Mouse (Mus musculus) lung, postnatal 4 days (tissue): Measurements from ENCODE around the gene Ankle1.

Source experiments
- DNase-seq, 2 experiments: peaks; one replicate each; pipeline ENCODE4 v3.0.0; 2021

The Ankle1 gene

GRCm38 (mm10) chr8:71405401-71406098 is at the start of gene Ankle1:
Gene Ankle1, plus strand, starts transcription at chr8:71406010.
- DNase-seq, result peak; percentile 96 to 99

DNA sequence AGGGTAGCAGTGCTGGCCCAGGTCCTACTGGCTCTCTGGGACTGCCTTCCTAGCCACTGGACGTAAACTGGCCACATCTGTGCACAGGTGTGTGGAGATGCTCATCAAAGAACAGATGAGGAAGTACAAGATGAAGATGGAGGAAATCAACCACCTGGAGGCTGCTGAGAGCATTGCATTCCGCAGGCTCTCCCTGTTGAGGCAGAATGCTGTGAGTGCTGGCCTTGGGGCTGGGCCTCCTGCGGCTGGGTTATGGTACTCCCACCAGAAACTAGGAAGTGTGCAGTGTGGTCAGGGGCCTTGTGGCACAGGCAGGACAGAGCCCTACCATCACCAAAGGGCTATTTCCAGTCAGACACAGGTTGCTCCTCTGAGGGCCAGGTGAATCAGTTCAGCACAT is 47.8 kb upstream of the Ankle1 start:
- no peak for DNase-seq

DNA sequence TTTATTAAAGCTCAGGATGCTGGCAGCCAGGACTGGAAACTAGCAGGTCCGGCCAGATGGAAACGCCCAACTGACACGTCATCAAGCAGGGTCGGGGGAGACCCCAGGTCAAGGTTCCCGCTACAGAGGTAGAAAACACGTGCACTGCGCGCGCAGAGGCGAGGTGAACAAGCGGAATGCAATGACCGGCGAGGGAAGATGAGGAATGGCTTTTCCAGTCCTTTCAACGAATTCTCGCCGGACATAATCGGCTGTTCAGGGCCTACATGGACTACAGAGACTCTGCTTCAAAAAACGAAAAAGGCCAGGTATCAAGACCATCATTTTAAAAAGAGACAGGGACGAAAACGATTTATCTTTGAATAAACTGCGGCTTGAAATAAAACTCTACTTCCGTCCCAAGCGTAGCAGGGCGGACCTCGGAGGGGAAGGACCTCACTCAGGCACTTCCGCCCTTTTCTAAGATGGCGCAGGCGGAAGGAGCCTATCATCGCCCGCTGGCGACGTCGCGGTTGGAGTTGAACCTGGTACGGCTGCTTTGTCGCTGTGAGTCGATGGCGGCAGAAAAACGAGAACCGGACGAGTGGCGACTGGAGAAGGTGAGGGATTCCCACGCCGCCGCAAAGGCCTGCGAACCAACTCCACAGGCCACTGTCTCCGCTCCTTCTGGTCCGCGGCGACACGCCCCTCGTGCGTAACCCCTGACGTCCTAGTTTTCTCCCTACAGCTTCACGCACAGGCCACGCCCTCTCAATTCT is 38.9 kb upstream of the Ankle1 start, which contains the start of gene Use1:
Gene Use1 (plus strand): TSS at position 78 of the 758 bp plus-strand sequence.
- peak; percentile 92 to 94 for DNase-seq

GRCm38 (mm10) chr8:71367529-71368176 is 38.2 kb upstream of the Ankle1 start:
- DNase-seq, result no peak

- no peak for DNase-seq
Measured at GRCm38 (mm10) chr8:71368366-71368765, 37.4 kb upstream of the Ankle1 start.

- DNase-seq, result no peak
Measured at GRCm38 (mm10) chr8:71369040-71369718, 36.6 kb upstream of the Ankle1 start.

GRCm38 (mm10) chr8:71370711-71371235 is 35.0 kb upstream of the Ankle1 start:
- no peak for DNase-seq

DNA sequence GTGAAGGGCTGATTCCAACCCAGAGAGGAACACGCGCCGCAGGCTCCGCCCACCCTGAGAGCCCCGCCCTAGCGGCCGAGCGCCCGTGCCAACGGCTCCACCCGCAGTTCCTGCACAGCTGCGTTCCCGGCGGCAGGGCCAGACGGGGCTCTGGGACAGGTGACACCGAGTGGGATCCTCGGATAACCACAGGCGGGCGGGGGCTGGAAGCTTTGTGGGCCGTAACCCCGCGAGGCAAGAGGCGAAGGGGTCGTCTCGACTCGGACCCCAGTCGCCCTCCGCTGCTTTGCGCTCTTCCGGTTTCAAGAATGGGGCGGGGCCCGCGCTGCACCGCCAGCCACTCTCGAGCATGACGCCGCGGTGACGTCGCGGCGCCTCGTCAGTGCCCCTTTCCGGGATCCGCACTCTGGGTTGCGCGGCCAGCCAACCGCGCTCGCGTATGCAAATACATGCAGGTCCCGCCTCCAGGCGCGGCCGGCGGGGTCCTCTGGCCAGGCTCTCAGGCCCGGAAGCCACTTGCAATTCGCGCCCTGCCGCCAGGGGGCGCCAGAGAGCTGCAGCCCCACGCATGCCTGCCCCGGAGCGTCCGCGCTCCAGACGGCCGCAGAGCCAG is 34.5 kb upstream of the Ankle1 start, which contains the start of gene Ocel1:
Gene Ocel1 (plus strand): TSS at position 63 of the 613 bp plus-strand sequence.
- DNase-seq, result peak; percentile 98 to 100

DNA sequence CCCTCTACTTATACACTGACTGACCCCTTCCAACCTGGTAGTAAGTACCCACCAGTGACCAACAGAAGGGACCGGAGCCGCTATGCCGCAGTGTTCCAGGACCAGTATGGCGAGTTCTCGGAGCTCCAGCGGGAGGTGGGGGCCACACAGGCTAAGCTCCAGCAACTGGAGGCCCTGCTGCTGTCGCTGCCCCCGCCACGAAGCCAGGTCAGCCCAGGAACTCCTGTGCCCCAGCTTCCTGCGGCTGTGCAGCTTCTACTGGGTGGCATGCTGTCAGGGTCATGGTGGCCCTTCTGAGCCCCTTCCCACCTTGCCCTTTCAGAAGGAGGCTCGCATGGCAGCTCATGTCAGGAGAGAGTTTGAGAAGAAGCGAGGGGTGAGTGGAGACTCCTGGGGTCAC is 33.4 kb upstream of the Ankle1 start:
- DNase-seq, result no peak

DNA sequence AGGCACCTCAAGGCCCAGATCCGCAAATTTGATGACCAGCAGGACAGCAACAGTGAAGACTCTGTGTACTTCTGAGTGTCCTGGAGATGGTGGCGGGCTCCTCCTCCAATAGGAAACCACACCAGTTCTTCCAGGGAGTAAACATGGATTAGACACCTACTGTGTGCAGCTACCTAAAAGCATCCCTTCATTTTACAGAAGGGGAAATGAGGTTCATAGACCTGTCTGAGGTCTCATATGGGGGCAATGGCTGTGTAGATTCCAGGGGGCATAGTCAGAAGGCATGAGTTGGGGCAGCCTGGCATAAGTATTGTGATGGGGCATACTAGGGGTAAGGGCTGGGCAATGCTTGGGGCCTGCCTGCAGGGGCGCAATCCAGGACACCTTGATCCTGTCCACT is 32.8 kb upstream of the Ankle1 start:
- no peak for DNase-seq

GRCm38 (mm10) chr8:71374616-71375206 is 31.1 kb upstream of the Ankle1 start:
- no peak for DNase-seq

DNA sequence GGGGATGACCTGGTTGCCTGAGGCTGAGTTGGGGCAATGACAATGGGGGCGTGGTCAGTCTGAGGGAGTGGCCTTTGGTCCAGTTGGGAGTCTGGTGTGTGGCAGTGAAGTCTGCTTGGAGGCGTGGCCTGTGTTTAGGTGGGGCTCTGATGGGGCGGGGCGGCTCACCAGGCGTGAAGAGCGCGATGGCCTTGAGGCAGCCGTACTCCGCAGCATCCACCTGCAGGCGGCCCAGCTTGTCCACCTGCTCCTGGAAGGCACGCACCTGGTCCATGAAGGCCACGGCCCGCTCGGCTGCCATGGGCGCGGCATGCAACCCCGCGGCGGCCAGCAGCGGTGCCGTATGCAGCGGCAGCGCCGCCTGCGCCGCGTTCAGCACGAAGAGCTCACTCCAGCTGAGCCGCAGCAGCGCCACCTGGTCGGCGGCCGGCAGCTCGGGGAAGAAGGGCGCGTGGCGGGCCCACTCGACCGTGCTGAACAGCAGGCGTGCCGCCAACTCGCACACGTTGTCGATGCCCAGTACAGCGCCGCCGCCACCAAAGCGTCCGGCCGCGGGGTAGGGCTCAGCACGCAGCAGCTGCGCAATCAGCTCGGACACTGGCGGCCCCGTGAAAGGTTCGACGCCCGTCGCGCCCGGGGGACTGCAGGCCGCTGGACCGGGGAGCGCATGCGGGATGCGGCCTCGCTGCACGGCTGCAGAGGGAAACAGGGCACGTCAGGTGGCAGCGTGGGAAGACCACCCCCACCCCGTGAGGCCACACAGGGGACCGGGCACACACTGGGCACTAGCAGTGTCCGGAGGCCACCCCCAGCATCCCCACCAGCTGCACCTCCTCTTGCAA is 30.0 kb upstream of the Ankle1 start:
- DNase-seq, result peak; percentile 77 to 84

- no peak for DNase-seq
Measured at GRCm38 (mm10) chr8:71376423-71377030, 29.3 kb upstream of the Ankle1 start.

DNA sequence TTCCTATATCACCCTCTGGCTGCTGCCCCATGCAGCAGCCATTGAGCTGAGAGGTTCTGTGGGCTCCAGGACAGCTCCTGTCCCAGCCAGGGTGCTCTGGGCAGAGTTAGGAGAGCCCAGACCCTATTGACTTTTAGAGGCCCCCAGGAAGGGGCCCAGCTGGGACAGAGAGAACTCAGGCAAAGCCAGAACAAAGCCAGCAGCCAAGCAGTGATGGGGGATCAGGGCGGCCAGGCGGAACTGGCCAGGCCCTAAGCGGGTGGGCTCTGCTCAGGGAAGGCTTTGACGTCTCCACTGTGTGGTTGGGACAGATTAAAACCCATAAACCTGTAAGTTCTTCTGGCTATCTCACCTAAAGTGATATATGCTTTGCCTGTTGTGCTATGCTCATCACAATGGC is 26.8 kb upstream of the Ankle1 start:
- no peak for DNase-seq

DNA sequence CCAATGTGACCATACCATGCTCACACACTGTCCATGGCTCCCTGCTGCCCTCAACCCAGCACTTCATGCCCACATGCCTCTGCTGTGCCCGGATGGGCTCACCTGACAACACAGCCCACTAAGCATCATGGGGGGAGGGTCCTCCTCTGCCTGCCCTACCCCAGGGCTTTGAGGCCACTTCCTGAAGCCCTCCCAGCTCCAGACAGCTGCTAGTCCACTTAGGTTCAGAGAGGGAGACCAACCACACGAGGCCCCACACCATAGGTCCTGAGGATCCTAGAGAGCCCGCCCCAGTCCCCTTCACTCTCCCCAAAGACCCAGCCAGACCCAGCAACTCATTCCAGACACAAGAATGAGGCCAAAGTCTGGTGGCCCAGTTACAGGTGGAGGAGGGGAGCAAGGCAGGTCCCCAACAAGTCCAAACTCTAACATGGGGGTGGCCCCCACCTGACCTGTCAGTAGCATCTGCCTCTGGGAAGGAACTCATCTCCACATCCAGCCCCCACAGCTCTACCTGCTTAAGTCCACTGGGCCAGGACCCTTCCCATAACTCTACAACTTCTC is 26.2 kb upstream of the Ankle1 start:
- no peak for DNase-seq

- no peak for DNase-seq
Measured at GRCm38 (mm10) chr8:71380178-71381171, 25.3 kb upstream of the Ankle1 start.

DNA sequence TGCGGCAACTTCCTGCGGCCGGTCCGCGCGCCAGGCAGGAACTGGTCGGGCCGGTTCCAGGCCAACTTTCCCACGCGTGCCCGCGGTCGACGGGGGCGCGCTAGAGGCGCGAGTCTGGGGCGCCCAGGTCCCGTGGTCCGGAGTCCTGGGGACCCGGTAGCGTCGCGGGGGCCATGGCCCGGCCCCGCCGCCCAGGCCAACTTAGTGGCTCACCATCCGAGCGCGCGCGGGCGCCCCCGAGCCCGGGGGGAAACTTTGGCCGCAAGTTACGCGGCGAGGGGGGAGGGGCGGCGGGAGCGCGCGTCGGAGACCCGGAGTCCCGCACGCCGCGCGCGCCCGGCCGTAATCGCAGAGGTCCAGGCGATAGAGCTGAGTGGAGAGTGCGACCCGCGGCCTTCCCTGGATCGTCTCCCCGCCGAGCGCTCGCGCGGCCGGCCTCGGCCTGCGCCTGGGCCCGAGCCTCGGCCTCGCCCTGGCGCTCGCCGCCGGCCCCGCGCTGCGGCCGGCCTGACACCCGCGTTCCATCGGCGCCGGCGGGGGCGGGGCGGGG is 24.3 kb upstream of the Ankle1 start, which contains the start of gene Nr2f6:
Gene Nr2f6 (minus strand): TSS at position 540 of the 550 bp plus-strand sequence.
- peak; percentile 87 to 91 for DNase-seq
